Mouse (Mus musculus) cerebellum, postnatal 4 days (tissue): ENCODE measurements around the gene Vgll4.
A peak's percentile ranks its signal among the peaks of the same experiment; 100 is the strongest.

Experiments
- DNase-seq, 2 experiments: peaks; one replicate each; pipeline ENCODE4 v3.0.0; 2022; ENCODE audit warnings: low spot score in 2 of 2, mixed read lengths in 1 of 2

Vgll4 gene

GRCm38 (mm10) chr6:114972988-114973387 lies 3.2 kb upstream of the Vgll4 start:
- no peak for DNase-seq

GRCm38 (mm10) chr6:114970895-114971294 lies 1.1 kb upstream of the Vgll4 start:
- DNase-seq: no peak

- DNase-seq: no peak
These were observed 592 bp upstream of the Vgll4 start for GRCm38 (mm10) chr6:114970386-114970785.

DNA sequence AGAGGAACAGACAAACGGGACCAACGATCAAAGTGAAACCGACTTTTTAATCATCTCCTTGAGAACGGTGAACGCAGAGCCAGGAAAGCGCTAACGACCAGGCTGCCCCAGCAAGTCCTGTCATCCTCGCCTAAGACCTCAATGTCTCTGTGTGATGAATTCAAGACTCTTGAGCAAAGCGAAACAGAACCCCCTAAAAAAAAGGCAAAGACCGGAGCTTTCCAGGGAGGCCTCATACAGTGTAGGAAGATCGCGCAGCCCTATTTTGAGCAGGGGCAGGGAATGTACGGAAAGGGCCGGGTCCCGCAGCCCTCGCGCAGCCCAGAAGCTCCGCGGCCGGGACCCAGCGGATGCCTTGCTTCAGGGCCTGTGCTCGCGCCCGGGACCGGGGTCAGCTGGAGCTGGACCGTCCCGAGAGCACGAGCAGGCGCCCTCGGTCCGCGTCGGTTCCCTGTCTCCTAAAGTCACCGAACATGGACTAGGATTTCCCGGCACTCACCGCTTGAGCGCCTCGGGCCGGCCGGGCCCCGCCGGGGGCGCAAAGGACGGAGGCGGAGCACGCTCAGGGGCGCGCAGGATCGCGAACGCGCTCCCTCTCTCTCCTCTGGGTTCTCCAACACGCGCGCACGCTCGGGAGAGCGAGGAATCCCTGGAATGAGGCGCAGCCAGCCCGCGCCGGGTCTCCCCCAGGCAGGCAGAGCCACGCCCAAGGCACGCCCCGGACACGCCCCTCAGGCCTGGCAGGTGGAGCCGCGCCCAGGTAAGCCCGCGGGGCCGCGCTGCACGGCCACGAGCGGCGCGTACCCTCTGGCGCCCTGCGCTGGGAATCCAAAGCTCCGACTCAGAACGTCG lies 1.2 kb downstream of the Vgll4 start:
- DNase-seq: peak; percentile 29 to 56

DNA sequence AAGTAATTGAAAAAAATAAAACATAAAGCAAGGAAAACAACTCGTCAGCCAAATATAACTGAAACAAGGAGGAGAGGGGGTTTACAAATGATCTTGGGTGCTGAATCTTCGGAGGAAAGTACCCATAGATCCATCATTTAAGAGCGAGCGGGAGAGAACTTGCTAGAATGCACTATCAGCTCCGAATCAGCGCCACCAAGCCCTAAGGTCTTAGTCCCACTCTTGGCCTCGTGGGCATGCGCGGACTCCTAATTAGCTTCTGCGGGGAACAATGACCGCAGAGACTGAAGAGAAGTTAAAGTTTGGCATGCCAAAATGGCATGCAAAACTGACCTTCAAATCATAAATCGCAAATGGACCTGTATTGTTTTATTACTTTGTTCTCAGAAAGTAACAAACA lies 2.2 kb downstream of the Vgll4 start:
- no peak for DNase-seq

DNA sequence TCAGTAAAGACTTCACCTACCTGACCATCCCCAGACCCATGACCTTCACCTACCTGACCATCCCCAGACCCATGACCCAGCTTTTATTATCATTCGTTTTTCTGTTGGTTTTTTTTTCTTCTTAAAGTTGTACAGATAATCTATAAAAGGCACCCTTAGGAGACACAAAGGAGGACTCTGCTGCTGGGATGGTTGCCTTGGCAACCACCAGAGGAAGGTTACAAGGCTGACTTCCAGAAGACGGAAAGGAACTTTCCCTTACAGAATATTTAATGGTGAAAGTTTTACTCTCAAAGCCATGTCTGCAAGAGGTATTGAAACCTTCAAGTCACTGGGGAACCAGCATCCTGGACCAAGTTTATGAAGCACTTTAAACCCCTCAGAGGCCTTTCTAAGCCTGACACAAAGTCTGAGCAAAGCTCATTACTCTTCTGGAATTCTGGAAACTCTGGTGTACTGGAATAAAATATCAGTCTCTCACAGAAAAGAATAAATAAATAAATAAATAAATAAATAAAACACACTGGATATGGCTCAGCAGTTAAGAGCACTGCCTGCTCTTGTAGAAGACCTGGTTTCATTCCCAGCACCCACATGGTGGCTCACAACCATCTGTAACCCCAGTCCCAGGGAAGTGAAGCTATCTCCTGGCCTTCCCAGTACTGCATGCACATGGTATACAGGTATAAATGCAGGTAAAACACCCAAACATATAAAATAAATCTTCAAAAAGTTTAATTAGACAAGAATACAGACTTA lies 3.2 kb downstream of the Vgll4 start:
- no peak for DNase-seq

GRCm38 (mm10) chr6:114965802-114966201 lies 4.0 kb downstream of the Vgll4 start:
- DNase-seq: no peak

- DNase-seq: no peak
These were observed 4.4 kb downstream of the Vgll4 start for GRCm38 (mm10) chr6:114965396-114965795.

DNA sequence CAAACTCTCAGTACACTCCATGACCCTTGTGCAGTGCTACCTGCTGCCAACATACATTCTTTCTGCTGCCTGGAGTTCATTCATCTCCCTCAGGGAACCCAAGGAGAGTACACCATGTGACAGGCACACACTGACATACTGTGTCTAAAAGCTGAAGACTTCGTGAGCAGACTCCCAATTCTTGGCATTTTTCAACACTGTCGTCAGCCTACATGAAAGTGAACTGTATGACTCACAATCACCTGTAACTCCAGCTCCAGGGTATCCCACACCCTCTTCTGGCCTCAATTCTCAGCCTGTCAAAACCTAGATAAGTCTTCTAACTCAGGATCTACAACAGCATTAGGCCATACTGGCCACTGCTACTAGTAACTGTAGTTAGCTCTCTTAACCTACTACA lies 5.6 kb downstream of the Vgll4 start:
- no peak for DNase-seq

DNA sequence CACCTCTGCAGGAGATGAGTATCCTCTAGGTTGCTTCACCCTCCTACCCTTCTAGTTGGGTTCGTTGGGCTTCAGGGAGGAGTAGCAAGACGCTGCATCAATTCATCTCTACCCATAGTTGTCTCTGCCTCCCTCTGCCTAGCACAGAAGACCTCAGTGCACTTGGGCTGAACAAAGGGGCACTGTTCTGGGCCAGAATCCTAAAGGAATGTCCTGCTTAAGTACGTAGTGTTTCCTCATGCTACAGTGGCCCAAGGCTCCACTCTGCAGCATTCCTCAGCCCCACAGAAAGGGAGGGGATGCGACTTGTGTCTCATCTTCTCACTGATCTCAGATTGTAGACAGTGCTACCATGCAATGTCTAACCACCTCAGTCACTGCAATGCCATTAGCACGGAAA lies 6.2 kb downstream of the Vgll4 start:
- DNase-seq: no peak

- DNase-seq: no peak
These were observed 8.3 kb downstream of the Vgll4 start for GRCm38 (mm10) chr6:114961276-114962068.

GRCm38 (mm10) chr6:114959012-114959398 lies 10.8 kb downstream of the Vgll4 start:
- no peak for DNase-seq

- no peak for DNase-seq
These were observed 11.4 kb downstream of the Vgll4 start for GRCm38 (mm10) chr6:114958249-114959011.

- DNase-seq: no peak
These were observed 12.0 kb downstream of the Vgll4 start for GRCm38 (mm10) chr6:114957756-114958155.

DNA sequence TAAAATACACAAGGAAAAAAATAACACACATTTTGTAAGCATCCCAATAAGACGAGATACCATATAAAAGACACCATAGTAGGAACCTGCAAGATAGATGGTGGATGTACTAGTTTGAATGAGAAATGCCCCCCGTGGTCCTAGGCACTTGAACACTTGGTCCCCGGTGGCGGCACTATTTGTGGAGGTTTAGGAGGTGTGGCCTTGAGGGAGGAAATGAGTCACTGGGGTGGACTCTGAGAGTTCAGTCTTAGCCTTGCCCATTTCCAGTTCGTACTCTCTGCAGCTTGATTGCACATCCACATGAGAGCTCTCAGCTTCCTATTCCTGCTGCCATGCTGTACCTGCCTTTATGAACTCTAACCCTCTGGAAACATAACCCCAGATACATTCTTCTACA lies 15.3 kb downstream of the Vgll4 start:
- no peak for DNase-seq

DNA sequence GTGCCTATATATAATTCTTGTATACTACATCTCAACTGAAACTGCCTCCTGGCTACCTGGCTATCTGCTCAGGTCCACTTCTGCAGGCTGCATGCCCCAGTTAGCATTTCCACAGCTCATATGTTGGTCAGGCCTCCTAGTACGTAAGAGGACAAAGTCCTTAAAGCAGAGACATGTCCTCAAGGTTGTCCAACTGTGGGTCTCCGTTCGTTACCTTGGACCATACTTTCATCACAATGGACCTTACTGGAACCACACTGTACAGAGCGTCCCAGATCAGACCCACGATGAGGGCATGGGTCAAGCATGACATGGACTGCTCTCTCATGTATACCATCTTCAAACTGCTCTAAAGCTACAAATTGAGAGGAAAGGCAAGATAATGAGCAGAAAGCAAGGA lies 16.2 kb downstream of the Vgll4 start:
- DNase-seq: no peak

DNA sequence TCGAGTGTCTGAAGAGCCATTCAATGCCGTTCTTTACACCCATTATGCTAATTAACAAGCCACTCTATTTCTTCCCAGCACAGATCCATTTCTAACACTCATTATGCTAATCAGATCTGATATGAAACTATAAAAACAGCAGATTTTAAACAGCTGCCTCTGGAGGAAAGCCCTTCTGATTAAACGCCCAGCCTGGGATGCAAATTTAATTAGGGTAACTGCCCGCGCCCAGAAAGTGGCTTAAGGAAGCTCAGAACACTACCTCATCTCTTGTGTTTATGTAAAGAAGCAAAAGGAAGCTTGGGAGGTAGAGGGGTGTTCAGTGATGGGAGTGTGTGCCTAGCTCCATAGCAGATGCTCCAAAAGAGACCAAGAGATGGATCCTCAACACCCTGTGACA lies 17.4 kb downstream of the Vgll4 start:
- DNase-seq: no peak

DNA sequence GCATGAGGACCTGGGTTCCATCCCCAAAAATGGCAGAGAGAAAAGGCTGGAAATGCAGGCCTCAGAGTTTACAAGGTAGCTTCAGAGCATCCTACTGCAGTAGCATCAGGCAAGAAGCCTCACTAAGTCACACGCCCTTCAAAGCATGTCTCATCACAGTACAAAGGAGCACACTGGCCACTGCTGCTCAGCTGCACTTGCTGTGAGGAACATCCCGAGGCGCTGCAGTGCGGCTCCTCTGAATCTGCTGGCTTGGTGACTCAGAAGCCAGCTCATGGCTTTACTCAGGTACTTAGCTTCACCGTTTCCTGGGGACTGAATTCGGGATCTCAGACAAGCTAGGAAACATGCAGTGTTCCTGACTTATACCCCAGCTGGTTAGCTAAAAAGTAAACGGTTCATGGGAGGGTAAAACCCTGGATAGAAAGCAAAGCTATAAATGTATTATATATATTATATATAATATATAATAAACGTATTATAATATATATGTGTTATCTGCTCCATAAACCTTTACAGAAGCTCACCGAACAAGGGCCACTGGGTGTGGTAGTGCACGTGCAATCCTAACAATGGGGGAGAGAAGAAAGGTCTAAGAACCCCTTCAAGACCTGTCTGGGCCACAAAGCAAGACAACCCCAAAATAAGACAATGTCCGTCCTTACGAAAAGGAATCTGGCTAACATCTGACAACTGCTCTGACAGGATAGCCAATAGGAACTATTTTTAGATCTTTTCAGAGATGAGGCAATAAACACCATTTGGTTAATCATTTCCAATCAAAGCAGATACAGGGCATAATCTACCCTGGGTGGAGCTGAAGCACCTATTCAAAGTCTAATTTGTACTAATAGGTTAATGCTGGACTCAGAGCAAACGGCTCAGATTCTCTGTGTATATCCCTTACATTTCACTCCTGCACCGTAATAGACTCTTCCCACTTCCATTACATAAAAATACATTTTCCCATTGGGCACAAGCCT lies 25.0 kb downstream of the Vgll4 start:
- no peak for DNase-seq

GRCm38 (mm10) chr6:114941201-114941849 lies 28.5 kb downstream of the Vgll4 start:
- DNase-seq: no peak

GRCm38 (mm10) chr6:114939666-114940065 lies 30.1 kb downstream of the Vgll4 start:
- DNase-seq: no peak
